Mouse (Mus musculus) megakaryocyte, embryonic 14.5 days (primary cell): ENCODE results near the gene Mcu.

ENCODE experiments used
- FLI1 ChIP-seq: IDR thresholded peaks from 2 replicates; pipeline ENCODE4 v1.6.1; 2012; ENCODE audit warnings: low read length, inconsistent platforms, mixed read lengths
- GATA1 ChIP-seq: IDR thresholded peaks from 3 replicates; pipeline ENCODE4 v1.6.1; 2012; ENCODE audit warnings: mixed read lengths, low read length, inconsistent platforms, borderline replicate concordance

DNA sequence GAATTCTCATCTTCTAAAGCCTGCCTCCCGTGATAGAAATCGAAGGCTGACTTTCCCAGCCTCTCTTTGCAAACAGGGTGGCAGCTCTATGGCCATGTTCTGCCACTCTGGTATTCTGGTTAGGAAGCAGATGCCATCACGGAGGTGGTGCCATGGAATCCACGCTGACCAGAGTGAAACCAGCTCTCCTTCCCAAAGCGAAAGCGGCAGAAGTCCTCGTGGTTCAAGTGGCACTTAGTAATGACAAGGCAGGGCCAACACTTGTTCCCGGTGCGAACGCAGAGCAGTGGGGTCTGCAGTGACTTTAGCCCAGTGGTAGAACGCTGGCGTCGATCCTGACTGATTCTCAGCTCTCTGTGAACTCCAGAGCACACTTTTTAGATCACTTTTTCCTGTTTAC, 26.6 kb downstream of the Mcu start:
- TF ChIP-seq GATA1 (no peak), FLI1 (no peak)
